Mouse (Mus musculus) mouse trophoblast stem cell (cell line): ENCODE data around the gene Sh3kbp1.

ENCODE experiments used
- in situ Hi-C, 2 experiments: fragments of 300-500 bp; cut with MseI, MboI; formaldehyde crosslinking; loops; 2 replicates in 1 of 2; 3 replicates in 1 of 2; pipeline ENCODE4 v1.15.1; 2025

Gene Sh3kbp1

DNA sequence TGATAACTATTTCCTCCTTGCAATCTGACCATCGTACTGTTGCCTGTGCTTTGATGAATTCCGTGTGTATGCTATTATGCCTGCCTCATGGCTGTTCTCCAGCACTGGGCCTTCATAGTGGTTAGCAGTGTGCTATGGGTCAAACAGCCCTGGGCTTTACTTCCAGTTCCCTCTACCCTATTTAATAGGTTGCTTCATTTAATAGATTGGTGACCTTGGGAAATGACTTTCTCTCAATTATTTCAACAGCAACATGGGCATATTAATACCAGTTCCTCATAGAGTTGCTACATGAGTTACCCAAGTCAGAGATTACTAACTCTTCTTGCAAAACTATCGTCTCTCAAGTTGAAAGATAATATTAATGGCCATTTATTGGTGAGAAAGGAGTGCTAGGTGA lies 285.0 kb downstream of the Sh3kbp1 start:
- in situ Hi-C loops, result no loop called here

DNA sequence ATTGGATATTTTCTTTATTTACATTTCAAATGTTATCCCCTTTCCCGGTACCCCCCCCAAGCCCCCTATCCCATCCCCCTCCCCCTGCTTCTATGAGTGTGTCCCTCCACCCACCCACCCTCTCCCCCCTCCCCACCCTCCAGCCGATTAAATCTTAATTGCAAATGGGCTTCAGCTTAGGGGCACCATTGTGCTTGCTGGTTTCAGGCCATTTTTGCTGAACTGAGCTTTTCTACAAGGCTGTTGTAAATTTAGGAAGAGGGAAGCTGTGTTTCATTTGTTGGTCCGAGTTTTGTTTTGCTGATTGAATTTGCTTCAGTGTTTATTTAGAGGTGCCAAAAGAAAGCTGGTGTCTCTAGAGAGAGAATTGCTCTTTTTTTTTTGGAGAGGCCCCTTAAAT lies 286.4 kb downstream of the Sh3kbp1 start:
- in situ Hi-C loops, result no loop called here

DNA sequence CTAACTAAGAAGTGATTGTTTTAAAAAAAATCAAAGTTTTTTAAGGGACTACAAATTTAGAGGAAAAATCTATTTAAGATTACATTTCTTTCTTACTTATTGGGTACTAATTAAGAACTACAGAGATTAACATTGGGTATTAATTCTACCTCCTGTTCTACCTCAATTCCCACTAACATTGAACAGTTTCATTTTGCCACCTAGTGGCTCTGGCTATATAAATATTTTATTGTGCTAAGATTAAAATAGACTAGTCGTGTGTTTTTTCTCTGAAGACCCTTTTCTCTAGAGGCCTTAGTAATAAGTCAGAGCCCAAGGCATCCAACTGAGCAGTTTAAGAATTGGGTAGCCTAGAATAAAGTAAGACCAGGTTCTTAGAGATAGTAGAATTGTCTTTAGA lies 288.1 kb downstream of the Sh3kbp1 start:
- in situ Hi-C loops, result no loop called here

DNA sequence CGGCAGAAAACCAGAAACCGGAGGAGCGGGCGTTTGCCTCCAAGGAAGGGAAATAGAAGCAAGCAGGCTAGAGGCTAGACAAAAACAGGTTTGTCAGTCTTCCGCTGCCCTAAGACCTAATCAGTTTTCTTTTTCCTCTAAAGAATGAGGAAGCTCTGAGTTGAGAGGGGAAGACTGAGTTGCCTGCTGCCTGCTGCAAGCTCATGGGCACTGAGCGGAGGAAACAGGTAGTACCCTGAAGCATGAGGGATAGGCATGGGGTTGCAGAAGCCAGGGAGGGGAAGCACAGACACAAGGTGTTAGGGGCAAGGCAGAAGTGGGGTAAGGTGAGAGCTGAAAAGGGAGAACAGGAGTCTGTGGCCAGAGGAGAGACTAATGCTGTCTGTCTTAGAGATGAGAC lies 297.7 kb downstream of the Sh3kbp1 start:
- in situ Hi-C loops, result no loop called here

DNA sequence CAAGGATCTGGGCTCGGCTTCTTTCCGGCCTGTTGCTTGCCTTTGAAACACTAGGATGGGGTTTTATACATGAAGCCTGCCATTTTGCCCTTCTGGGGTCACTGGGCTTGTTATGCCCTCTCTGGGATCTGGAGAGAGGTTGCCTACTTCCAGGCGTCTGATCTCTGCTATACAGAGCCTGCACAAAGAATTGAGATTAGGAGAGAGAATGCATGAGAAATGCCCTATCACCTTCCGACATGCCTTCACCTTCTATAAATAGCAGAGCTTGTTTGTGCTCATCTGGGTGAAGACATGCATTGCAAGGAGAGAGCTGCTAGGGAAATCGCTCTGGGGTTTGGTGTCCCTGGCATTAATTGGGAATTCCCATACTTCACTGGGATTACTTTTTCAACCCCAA lies 301.1 kb downstream of the Sh3kbp1 start:
- in situ Hi-C loops, result no loop called here

DNA sequence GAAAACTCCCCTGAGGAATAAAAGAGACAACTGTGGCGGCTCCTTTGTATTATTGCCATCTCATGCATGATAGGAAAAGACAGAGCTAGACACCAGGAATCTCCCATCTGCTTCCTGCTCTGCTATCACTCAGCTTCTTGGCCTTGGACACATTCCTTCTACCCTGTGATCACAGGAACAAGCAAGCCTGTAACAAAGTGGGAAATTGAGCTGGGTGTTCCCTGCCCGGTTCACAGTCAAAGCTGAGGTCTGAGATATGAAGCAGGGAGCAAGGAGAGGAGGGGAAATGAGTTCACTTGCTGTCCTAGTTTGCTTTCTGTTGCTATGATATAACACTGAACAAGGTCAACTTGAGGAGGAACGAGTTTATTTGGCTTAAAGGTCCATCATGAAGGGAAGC lies 301.8 kb downstream of the Sh3kbp1 start:
- in situ Hi-C loops, result no loop called here

DNA sequence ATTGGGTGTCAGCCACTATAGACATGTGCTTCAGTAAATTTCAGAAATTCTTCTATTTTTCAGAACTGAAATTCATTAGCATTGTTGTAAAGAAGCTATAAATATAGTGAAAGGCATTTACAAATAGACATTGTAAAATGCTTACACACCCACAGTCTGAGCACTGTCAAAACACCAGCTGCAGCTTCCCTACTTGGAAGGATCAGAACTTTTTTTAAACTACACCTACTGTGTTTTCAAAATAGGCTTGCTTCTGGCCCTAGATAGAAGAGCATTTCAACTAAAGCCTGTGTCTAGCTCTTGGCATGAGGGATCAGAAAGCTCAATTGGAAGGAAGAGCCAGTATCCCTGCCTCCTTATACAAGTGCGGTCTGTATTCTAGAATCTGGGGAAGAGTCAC lies 305.0 kb downstream of the Sh3kbp1 start:
- in situ Hi-C loops, result no loop called here

DNA sequence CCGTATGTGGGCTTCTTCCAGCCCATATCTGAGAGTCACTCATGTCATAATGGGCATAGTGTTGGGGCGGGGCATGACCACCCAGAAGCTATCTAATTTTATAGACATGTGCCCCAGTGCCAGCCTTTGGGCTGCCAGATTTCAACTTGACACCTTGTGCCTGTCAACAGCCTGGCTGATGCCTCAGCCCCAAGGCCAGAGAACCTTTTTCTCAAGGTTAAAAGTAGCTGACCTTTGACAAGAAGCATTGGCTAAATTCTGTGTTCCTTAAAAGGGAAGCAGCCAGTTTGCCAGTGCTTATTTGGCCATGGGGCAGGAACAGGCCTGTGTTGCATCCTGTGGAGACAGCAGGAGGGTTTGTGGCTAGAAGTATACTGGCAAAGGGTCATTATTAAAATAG lies 315.5 kb downstream of the Sh3kbp1 start:
- in situ Hi-C loops, result no loop called here

DNA sequence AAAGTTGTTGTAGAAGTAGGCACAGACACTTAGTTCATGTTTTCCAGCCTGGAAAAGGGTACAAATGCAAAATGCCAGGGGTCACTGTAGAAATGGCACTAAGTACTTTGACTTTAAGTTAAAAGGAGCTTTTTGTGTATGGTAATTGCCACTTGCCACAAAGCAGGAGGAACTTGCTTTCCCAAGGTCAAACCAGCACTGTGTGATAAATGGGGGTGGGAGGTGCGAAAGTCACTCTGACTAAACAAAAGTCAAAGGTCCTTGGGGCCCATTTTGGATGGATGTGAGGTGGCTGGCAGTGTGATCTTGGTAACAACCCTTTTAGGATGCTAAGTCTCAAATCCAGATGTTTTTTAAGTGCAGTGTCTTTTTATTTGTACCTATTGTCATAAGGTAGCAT lies 316.5 kb downstream of the Sh3kbp1 start:
- in situ Hi-C loops, result no loop called here

DNA sequence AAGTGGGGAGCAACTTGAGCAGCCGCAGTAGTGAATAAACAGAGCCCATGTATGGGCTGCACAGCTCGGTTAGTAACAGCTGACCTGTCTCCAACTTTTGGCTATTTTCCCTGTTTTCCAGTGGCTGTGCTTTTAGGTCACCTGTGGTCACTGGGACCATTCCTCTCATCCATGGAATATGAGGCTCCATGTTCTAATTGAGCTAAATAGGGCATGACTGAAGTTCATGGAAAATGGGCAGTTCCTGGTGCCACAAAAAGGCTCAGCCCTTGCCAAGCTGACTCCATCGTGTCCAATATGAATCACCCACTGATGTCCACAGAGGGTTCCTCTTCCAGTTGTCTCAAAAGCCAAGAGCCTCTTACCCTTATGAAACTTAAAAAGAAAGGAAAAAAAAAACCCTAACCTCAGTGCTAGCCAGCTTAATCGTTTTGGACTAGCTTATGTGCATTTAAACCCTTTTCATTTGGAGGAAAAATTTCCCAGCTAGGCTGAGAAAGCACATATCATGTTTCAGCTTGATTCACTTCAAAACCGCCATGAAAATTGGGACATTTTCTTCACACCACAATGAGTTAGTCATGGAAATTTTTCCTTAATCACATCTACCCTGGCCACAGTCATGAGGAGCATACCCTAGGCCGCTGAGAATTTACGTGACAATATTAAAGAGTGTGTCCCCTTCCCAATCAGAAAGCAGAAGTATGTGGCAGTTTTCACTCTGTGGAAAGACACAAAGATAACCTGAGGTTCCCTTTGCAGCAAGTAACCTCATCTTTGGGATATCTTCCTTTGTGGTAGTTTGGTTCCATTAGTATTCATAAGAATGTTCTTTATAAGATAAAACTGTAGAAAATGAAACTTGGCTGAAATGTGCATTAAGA lies 326.7 kb downstream of the Sh3kbp1 start:
- in situ Hi-C loops, result no loop called here

DNA sequence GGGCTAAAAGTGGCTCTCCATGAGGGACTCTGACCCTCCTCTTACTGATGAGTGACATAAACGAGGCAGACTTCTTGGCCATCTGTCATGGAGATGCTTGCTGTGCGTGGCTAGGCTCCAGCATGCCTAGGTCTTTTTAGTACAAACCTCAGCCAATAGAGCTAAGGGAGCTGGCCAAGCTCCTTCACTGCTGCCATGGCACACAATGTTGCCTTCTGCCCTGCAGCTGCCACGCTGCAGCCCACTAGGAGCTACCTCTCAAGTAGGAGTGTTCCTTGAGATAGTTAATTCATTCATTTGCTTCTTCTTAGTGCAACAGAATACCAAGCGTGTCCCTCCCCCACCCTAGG lies 327.3 kb downstream of the Sh3kbp1 start:
- in situ Hi-C loops, result no loop called here

DNA sequence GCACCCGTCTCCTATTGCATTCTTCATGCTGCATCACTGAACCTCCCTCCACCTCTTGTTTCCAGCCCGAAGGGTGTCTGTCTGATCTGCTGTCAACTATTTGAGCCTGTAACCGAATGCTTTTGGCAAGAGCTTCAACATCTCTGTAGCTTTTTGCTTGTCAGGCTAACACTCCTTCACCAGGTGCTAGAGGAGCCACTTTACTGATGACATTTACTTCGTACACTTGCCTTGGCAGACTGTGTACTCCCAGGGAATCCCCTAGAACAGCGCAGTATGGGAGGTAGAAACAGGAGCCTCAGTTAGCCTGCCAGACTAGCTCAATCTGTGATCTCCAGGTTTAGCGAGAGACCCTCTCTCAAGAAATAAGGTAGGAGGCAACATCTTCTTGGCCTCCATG lies 328.4 kb downstream of the Sh3kbp1 start:
- in situ Hi-C loops, result no loop called here

DNA sequence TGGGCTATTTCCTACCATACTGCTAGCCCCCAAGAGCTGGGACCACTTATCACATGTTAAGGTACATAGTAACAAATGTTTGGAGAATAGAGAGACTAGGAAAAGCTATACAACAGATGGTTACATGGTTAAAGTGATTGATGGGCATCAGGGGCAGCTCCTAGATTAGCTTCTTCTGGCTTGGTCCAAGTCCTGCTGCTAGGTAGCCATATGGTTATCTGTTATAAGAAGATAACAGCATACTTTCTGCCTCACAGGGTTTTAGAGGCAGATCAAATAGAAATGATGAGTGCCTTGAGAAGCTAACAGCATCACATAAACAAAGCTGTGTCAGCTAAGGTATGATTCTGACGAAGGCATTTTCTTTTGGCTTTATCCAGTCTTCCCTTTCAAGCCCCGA lies 334.3 kb downstream of the Sh3kbp1 start:
- in situ Hi-C loops, result loop anchor here in 1 of 2 experiments (5.0 kb wide), 1 partner anchor 334 kb away; the partner anchor contains the start of gene Sh3kbp1

DNA sequence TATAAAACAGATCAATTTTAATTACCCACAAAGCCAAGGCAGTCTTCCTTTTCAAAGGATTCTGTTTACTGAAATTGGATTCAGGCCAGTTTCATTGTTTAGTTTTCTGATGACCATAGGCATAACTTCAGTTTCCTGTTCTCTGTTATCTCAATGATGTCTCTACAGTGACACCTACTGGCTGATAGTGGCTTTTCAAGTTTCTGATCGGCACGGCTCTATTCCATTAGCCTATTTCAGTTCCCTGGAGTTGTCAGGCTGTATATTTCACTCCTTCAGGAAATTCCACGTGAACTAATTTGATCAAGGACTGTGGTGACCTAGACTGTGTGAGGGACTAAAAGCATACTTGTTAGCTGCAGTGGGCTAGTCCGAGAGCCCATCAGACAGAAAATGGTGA lies 336.2 kb downstream of the Sh3kbp1 start:
- in situ Hi-C loops, result loop anchor here in 1 of 2 experiments (5.0 kb wide), 1 partner anchor 336 kb away; the partner anchor contains the start of gene Sh3kbp1

DNA sequence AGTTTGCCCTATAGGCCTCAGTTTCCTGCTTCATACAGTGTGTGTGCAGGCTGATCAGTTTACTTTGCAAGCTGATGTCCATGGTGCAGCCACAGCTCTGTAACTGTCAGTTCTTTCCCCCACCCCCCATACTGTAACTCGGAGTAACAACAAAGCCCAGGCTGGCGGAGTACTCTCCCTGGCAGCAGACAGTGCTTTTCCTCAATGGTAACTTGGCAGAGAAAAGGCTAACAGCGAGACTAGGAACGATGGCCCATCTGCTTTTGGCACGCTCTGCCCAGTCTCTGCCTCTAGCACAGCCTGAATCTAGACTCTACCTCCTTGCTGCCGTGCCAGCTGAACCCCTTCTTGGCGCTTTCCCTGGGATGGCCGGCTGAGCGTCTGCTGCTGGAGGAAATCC lies 336.9 kb downstream of the Sh3kbp1 start:
- in situ Hi-C loops, result loop anchor here in 1 of 2 experiments (5.0 kb wide), 1 partner anchor 337 kb away; the partner anchor contains the start of gene Sh3kbp1

DNA sequence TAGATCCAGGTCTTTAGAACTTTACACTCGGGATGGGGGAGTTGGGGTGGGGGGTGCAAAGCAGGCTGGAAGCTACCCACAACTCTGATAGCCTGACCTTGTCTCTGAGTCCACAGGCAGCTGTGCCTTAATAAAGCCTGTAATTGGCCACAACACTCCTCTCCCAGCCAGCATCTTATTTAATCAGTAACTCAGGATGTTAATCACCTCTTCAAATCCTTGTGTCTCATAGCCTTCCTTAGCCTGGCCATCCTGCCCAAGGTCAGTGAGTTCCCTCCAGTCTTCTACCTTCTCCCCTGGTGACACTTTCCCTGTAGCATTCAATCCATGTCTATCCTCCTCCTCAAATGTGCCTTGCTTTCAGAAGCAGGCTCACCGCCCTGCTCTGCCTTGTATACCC lies 342.0 kb downstream of the Sh3kbp1 start:
- in situ Hi-C loops, result no loop called here

DNA sequence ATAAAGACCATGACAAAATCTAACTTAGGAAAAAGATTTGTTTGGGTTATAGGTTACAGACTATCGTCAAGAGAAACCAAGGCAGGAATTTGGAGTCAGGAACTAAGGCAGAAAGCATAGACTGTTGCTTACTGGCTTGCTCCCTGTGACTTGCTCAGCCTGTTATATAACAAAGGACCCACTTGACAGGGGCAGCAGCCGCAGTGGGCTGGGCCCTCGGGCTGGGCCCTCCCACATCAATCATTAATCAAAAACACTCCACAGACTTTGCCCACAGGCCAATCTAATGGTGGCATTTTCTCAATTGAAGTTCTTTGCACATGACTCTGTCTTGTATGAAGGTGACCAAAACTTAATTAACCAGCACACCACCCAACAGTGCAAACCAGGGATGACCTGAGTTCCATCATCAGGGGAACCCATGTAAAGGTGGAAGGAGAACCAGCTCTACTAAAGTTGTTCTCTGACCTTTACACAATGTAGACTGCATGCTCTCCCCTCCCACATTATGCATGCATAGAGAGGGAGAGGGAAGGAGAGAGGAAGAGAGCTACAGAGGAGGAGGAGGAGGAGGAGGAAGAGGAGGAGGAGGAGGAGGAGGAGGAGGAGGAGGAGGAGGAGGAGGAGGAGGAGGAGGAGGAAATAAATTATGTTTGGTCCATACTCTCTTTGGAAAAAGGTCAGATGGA lies 344.2 kb downstream of the Sh3kbp1 start:
- in situ Hi-C loops, result loop anchor here in 1 of 2 experiments (10.0 kb wide), 1 partner anchor 134 kb away; no protein-coding TSS in a partner anchor

DNA sequence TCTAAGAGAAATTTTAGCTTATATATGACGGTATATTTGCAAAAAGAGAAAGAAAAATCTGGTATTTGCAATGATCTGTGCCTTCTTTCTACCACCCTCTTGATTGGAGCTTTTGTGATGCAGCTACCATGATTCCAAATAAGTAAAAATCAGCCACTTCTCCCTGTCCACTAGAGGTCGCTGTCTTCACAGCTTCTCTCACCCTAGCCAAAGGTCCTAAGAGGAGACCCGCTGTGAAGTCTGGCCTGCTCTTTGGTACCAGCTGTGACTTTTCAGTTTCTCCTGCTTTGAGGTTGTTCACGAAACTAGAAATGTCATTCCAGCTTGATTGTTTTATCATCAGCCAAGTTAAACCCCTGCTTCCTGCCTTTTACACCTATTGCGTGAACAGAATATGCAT lies 346.7 kb downstream of the Sh3kbp1 start:
- in situ Hi-C loops, result loop anchor here in 1 of 2 experiments (10.0 kb wide), 1 partner anchor 131 kb away; no protein-coding TSS in a partner anchor

DNA sequence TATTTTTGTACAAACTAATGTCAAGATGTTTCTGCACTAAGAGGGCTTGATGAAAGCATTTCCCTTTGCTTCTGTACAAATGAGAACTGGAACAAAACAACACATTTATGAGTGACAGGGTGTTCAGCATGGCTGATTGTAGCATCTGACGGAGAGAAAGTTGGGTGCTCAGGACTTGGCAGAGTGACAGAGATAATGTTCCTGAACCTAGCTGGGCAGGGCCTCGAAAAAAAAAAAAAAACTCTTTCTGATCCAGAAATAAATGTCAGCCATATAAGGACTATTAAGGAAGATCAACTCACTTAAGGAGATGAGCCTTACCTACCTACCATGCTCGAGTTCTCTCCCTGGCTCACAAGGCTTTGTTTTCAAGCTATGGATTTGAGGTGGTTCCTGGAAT lies 349.2 kb downstream of the Sh3kbp1 start:
- in situ Hi-C loops, result loop anchor here (5.0 to 10.0 kb wide), 2 partner anchors 129 to 141 kb away; no protein-coding TSS in a partner anchor

DNA sequence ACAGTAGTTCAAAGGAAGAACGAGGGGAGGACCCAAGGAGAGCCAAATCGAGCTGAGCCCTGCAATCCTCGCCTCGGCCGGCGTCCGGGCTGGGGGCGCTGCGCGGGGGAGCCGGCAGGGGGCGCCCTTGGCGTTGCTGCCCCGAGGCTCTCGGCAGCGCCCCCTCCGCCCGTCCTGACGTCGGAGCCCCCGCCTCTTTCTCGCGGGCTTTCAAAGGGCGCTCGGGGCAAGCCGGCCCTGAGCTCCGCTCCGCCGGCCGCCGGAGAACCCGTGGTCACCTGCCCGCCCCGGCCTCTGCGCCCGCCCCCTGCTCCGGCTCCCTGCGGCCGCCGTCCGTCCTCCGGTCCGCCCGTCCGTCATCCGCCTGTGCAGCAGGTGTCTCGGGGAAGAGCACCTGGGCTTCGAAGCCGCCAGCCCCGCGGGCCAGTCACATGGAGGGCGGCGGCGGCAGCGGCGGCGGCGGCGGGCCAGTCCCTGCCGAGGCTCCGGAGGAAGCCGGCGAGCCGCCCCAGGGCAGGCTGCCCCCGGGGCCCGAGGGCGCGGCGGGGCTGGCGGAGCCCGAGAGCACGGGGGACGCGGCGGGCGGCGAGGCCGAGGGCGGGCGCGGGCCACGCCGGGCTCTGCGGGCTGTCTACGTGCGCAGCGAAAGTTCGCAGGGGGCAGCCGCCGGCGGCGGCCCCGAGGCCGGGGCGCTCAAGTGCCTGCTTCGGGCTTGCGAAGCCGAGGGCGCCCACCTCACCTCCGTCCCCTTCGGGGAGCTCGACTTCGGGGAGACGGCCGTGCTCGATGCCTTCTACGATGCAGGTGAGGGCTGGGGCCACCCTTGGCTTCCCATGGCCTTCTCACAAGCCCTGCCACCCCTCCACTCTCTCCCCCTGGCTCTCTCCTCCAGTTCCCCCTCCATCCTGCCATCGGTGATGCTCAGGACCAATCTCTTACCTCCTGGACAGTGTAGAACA lies 361.2 kb downstream of the Sh3kbp1 start, which contains the start of gene Map3k15:
Map3k15 (plus strand) TSS at position 432 of the 959 bp plus-strand sequence.
- in situ Hi-C loops, result no loop called here

DNA sequence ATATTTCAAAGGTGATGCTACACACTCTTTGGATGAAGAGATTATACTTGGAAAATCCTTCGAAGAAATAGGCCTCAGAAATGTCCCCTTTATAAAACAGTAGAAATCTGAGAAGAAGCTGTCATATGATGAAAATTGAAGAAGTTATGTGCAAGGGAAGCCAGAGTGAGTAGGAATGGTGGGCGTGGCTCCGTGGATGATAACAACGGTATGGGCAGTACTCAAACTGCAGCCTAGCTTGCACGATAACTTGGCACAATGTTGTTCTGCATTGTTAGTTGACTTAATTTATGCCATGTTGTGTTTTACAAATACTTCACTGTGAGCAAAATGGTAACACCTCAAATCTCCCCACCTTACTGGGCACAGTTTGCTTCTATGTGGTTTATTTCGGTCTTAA lies 368.7 kb downstream of the Sh3kbp1 start:
- in situ Hi-C loops, result no loop called here
